Mouse (Mus musculus) mouse embryonic stem cell (cell line): Measurements from ENCODE around the gene Shisa2.

Experiments used
- in situ Hi-C, 2 experiments: fragments of 300-500 bp; cut with MboI; formaldehyde crosslinking; loops; 1 replicate in 1 of 2; 3 replicates in 1 of 2; pipeline ENCODE4 v1.14.3; 2019 to 2020; ENCODE audit warnings: low sequenced_read_pairs in 2 of 2, low pct_unique_long_range_greater_than_20kb in 1 of 2, mixed read lengths in 1 of 2; ENCODE audit not compliant: unreplicated experiment in 1 of 2

The Shisa2 gene

GRCm38 (mm10) chr14:59675330-59675729 lies 50.2 kb downstream of the Shisa2 start:
- in situ Hi-C loops: no loop called here

GRCm38 (mm10) chr14:59677598-59678003 lies 52.5 kb downstream of the Shisa2 start:
- in situ Hi-C loops: no loop called here
